Mouse (Mus musculus) heart, adult 8-10 months (tissue): ENCODE results near the gene Gm49396. TPM values are rescaled to one million over a fixed set of nuclear protein-coding genes. Genes with fewer than 3 reads are reported as not detected.

Experiments
- DNase-seq: peaks from one replicate; pipeline ENCODE4 v3.0.0; 2022; ENCODE audit warnings: low spot score
- total RNA-seq, 4 experiments: library from RNA; stranded (reverse); gene quantifications; 2 replicates each; pipeline ENCODE4 v1.2.4; 2022

Gene Gm49396
- total RNA-seq, 4 experiments from 2014 or later: 0.80 to 1.6 (median 1.2) TPM

DNA sequence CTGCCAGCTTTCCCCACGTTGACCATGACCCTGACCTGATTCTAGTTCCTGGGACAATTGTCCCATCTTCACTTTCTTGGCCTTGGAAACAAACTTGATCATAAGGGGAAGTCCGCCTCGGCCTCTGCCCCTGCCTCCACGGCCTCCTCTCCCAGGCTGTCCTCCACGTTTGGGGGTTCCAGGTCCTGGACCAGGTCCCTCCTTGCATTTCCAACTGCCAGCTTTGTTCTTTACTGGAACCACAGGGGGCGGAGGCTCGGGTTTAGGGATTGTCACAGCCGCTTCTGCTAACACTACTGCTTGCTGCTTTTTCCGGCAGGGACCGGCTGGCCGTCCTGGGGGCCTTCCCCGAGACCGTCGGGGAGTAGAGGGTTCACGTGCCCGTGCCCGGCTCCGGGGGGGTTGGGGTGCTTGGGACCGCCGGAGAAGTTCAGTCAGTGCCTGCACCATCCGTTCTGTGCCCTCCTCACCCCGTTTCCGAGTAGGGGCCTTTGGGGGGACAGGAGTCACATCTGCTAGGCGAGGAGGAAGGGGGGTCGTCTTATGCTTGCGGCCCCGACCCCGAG lies 23.4 kb downstream of the Gm49396 start:
- no peak for DNase-seq

DNA sequence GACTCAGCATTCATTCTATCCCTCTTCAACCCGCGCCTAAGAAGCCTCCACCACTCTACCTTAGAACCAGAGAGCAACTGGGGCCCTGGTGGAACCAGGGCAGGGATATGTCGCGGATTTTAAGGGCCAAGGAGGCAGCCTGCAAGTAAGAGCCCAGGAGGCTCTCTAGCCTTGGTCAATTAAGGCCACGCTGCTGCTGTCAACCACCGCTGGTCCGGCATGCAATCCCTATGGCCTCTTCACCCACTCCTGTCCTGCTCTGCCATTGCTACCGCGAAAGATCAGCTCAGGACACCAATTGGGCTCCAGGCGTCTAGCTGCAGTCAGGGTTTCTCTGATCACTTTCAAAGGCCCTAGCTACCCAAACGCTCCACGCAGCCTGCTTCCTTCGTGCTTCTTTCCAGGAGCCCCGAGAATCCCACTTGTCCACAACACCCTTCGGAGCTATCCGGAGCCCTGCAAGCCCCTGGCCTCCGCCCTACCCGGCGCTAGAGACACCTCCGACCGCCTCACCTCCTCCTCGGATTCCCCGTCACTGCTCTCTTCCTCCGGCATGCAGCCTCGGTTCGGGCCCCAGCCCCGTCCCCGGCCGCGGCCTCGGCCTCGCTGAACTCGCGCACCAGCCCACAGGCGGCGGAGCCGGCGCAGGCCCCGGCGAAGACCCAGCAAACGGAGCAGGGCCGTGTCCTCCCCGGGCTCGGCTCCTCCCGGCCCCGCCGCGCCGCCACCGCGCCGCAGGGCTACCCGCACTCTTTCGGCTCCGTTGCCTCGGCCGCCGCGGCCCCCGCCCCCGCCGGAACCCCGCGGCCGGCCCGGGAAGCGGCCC lies 24.9 kb downstream of the Gm49396 start:
- no peak for DNase-seq

DNA sequence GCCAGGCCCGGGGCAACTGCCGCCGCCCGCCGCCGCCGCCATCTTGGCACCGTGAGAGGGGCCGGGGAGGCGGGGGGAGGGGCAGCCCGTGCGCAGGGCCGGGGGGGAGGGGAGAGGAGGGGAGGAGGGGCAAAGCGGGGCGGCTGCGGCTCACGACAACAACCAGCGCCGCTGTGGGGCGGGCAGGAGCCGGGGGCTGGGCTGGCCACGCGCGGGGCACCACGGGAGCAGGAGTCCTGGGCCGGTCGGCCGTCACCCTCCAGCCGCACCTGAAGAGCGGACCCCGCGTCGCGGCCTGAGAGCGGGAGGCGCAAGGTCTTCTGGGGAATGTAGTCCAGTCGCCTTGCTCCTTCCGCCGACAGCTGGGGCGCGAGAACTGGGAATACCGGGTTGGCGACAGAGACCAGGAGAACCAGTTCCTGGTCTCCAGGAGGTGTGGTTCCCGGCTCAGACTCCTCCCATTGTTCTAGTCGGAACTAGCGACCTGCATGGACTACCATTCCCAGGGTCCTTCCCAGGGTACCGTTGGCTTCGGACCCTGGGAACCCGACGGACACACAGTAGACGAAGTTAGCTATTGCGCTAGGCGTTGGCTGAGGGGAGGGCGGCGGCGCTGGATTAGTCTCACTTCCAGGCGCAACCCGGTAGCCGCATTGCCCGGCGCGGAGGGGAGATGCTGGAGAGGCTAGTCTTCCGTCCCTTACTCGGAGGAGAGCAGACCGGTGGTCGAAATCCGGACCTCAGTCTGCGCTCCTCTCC lies 25.7 kb downstream of the Gm49396 start, which contains the start of gene Kmt2b:
TSS of gene Kmt2b (minus strand) at position 51 of the 759 bp plus-strand sequence.
- peak; percentile 96 for DNase-seq

DNA sequence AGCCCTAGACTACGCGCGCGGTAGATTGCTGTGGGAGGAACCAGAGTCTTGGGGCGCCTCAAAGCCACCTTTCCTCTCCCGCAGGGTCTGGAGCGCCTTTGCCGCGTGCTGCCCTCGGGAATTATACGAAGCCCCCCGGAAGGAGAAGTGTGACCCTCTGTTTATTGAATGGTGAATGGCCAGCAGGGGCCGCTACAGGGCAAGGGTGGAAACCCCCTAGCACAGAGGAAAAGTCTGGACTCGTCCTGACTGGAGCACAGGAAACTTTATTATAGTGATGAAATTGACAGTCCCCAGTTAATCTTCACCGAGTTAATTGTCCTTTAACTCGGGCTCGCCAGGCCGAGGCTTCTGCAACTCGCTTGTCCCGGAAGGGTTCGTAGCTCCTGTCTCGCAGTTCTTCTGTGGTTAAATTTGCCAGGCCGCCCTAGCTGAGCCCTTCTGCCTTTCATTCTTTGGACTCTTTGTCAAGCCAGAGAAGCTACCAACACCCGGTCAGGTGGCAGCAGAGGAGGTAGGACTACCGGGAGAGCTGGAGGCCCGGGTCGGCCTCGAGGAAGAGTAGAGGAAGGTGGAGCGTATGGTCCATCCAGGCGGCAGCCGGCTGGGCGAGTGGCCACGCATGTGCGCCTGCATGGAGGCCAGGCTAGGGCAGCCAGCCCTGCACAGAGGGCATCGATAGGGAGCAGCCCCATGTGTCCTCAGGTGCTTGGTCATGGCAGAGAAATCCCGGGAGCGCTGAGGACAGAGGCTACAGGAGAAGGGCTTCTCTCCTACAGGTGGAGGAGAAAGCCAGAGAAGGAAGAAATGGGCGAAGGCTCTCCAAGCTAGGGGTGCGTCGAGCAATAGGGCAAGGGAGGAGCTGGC lies 26.5 kb downstream of the Gm49396 start:
- DNase-seq: peak; percentile 87

DNA sequence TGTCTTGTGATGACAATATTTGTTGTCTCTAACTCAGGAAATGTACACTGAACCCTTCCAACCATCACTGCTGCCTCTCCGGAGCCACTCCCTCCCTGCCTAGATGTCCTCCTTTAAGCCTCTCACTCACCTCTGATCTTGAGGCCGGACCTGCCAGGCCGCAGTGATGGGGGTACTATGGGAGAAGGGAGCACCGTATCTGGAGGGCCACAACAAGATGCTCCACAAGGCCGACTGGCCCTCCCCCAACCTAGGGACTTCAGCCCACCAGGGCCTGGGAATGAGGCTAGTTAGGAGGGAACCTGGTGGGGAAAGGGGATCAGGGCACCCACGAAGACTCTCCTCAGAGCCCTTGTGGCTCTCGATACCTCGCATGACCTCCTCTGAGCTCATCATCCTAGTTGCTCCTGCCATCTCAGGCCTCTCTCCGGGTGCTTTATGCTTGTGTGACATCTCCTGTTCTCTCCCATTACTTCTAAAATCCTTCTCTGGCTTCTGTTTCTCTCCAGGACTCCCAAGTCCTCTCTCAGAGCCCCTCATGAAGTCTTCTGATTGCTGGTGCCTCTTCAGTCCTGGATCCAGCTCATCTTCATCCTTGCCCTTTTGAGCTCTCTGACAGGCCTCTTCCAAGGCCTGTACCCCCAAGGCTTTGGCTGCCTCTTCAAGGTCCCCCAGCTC lies 27.9 kb downstream of the Gm49396 start:
- no peak for DNase-seq

DNA sequence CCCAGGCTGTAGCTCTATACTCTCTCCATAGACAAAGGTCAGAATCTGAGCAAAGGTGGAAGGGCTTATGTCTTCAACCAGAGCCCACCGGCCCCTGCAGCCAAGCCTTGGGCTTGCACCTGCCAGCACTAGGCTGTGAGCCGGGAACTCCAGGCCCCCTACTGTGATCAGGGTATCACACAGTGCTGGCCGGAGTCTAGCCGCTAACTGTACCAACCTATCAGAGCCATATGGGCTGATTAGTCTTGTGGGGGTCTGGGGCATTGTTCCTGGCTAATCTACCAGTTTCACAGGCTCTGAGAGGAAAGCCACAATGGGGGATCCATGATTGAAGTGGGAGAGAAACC lies 28.4 kb downstream of the Gm49396 start:
- no peak for DNase-seq

DNA sequence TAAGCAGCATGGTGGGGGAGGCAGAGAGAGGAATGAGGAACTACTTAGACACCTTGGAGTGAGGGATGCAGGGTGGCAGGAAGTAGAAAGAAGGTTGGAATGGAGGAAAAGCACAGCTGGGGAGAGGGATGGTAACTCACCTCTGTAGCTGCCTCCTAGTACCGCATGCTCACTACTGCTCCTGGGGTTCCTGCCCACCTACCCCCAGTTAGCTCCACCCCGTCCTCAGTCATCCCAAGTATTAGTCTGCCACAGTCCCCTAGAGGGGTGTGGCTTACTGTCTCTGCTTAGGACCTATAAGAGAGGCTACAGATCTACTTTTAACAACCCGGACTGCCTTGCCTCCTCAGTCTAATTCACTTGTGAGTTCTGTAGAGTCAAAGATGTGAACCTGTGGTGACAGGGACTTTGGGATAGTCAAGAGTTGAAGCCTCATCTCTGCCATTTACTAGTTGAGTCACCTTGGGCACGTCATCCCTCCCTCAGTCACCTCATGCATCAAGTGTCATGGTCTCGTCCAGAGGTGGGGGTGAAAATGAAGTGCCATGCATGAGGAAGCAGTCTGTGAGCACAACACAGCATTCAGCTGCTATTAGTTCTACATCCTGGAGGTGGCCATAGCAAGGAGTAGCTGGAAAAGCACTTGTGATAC lies 29.8 kb downstream of the Gm49396 start:
- no peak for DNase-seq

DNA sequence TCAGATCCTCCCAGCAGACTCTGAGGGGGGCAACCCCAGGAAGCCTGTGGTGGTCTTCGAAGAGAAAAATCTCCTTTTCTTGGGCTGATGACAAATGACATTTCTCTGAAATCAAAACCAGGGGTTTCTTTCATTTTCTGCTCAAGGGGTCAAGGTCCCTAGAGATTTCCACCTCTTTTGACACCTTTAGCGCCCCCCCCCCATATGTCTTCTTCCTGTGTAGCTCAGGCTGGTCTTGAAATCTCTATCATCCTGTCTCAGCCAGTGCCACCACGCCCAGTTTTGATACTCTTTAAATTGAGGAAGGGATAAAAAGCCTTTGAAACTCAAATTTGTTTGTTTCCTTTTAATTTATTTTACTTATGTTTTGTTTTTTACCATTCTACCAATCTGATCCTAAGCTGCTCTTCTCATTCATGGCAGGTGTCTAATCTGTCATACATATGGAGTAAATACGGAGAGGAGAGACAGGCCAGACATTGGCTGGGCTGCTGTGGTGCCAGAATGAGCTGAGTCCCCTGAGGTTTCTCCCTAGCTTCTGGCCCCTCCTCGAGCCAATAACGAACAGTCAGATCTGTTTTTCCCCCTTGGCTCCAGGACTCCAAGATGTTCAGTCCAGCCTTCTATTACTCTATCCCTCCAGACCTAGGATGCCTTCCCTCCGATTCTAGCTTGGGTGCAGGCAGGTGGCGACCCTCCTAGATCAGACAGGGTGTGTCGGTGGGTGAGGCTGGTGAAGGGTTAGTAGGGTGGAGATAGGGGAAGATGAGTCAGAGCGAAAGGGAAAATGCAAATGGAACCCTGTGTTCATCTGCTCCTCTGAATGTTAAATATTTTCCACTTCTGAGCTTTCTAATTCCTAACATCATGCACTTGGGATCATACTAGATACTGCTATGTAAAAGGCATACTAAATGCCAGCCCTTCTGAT lies 30.7 kb downstream of the Gm49396 start:
- no peak for DNase-seq

DNA sequence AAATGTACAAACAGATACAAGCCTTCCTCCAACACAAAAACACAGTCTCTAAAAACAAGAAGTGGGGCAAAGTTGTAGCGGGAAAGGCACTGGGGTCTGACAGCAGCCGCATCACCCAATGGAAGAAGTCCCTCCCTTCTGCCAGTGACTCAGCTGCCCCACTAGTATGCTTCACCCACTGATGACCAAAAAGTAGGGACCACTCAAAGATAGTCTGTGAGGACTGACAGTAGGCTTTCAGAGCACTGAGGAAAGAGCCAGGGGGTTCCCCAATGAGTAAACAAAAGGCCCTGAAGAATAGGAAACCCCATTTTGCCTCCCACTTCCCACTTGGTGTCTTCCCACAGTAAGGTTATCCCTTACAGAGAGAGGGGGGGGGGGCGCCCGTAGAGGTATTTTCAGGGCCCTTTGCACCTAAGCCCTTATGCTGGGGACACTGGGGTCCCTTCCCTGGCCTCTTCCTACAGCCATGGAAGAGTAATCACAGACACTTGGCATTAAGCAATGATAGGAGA lies 31.4 kb downstream of the Gm49396 start:
- no peak for DNase-seq

DNA sequence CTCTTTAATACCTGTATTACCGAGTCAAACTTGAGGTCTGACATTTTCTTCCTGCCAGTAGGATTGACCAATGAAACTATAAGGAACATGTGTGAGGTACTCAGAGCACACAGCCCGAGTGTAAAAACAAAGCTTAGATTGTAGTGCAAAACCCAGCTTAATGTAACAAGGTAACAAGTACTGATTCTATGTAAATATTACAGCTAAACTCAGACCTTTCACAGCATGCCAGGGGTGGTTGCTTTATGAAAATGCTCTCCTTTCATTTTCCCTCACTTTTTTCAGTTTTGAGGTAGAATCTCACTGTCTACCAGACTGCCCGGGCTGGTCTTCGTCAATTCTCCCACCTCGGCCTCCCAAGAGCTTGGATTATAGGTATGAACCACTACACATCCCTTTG lies 32.9 kb downstream of the Gm49396 start:
- no peak for DNase-seq

DNA sequence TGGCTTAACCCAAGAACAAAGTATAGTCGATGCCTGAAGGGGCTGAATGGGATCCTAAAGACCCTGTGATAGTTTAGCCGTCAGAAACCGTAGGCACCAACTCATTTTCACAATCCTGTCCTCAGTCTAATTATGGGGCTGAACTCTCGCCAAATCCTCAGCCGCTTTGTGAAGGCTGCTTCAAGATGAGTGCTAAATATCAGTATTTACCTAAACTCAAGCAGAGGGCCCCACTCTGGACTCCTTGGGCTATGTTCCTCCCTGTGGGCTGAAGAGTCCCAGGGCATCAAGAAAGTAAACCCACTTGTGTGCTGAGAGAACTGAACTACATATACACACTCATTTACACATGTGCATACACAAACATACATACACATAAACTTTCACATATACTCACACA lies 33.7 kb downstream of the Gm49396 start:
- no peak for DNase-seq

DNA sequence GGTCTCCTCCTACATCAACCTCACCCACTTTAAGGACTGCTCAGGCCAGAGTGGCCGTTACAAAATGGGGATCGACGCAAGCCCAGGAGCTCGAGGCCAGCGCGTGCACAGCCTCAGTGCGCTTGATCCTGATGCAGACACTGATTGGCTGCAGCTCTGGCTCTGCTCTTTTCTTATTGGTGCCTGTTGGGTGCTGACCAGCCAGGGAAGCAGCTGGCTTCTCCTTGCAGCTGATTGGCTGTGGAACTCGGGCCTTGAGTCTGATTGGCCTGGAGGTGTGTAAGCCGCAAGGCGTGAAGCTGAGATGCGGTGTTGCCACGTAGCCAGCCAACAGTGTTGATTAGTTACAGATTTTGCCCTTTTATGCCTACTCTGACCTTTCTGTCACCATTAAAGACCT lies 35.6 kb downstream of the Gm49396 start, which contains the start of gene Zbtb32:
TSS of gene Zbtb32 (minus strand) at position 124 of the 400 bp plus-strand sequence.
- DNase-seq: no peak

DNA sequence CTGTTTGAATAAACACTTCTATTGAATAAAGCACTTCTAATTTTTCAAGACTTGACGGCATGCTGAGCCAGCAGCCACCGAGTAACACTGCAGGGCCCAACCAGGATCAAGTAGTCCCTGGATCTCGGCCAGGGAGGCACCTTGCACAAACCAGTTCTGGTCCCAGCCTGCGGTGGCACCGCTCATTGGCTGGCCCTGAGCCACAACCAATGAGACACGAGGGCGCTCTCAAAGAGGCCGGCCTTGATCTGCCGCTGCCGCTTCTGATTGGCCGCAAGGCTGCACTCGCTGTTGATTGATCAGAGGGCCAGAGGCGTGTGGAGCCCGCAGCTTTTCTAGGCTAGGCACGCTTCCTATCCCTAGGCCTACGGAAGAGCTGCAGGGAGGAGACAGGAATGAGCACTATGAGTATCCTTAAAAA lies 36.8 kb downstream of the Gm49396 start:
- DNase-seq: peak; percentile 67

DNA sequence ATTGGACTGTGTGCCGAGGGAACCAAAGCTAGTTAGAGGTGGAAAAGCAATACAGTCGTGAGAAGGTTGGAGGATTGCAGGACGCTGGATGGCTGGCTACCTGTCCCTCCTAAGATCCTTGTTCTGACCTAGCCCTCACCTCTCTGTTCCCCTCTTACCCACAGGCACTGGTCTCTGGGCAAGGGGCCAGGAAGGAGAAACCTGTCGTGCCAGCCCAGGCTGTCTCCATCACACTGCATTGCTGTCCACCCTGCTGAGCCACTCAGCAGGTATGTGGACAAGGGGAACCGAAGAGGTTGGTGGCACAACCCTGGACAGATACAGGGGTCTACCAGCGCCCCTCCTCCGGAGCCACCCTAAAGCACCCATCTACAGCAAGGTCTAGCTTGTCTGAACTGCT lies 37.5 kb downstream of the Gm49396 start:
- DNase-seq: no peak

DNA sequence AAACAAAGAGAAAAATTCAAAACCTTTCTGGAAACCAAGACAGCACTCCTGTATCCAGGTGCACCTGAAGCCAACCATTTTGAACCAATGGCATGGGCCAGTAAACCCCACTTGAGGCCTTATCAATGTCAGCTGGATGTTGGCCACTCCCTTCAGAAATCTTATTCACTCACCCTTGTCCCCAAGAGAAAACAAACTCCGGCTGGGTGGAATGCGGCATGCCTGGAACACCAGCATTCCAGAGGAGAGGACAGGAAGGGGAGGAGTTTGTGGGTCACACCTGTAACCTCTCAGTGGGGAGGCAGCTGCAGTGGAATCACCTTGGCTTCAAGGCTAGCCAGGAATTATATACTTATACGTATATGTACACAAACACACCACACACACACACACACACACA lies 39.4 kb downstream of the Gm49396 start:
- DNase-seq: no peak

DNA sequence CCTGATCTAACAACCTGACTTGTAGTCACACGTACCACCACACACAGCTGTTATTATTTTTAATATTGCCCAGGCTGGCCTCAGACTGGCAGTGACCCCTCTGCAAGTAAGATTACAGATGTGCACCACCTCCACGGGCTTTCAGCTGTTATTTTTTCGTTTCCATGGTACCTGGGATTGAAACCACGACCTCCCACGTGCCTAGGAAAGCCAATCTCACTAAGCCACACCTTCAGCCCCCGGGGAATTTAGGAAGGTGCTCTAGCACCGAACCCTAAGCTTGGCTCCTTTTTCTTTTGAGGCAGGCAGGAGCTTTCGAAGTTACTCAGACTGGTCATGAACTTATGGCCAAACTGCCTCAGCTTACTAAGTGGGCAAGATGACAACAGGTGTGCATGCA lies 41.3 kb downstream of the Gm49396 start:
- no peak for DNase-seq

DNA sequence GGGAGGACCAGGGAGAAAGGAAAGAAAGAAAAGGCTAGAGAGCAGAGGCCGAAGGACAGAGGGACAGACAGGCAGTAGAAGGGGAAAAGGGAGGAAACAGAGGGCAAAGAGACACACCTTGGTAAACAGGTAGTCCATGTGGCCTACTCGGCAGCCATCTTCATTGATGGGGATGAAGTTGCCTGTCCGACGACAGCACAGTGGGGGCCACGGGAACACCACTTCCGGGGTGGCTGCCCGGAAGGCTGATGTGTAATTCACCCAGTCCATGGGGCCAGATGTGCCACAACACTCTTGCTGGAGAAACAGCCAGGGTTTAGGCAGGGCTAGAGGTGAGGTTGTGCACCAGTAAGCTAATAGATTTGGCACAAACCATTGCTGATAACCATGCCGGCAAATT lies 41.8 kb downstream of the Gm49396 start:
- no peak for DNase-seq

DNA sequence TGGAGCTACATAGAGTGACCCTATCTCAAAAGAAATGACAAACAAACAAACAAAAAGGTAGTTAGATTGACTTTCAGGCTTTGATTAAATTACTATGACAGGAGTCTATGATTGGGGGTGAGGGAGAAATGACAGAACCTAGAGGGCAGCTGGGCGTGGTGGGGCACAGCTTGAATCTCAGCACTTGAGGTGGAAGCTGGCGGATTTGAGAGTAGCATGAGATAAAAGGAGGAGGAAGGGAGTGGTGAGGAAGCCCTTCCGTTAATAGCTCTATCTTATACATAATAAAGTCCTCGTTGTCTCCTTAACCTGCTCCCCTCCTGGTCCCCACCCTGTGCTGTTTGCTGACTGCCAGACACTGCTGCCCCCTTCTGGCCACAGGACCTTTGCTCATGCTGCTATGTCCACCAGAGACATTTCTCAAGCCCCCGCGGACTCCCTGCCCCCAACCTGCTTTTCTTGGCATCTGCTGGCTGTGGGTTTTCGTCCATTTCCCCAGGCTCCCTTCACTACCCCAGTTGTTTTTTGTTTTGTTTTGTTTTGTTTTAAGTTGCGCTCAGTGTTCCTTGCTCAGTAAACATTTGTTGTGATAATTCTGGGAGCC lies 44.7 kb downstream of the Gm49396 start:
- no peak for DNase-seq

DNA sequence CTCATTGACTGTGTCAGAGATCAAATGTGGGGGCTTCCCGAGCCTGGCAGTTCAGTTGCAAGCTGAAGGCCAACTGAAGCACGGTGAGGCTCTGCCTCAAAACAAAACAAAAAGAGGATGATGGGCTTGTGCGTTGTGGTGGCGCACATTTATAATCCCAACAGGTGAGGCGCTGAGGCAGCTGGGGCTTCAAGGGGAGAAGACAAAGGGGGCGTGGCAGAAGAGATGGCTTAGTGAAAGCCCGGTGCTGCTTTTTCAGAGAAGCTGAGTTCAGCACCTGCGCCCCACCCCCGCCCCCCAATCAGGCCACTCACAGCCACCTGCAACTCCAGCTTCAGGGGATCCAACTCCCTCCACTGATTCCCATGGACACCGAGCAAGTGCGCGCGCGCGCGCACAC lies 45.3 kb downstream of the Gm49396 start:
- no peak for DNase-seq
